Mouse (Mus musculus): ENCODE data around the gene Mrpl18. TPM values are rescaled to one million over a fixed set of nuclear protein-coding genes. Genes with fewer than 3 reads are reported as not detected.

Gene Mrpl18
- total RNA-seq (2012; rRNA removed), result 238 and 257 TPM in 2 replicates
- polyA plus RNA-seq (2012; ENCODE audit: insufficient read depth in 1 of 2, insufficient read length in 2 of 2, low read depth in 1 of 2, low replicate concordance in 2 of 2, missing spikeins in 1 of 2), result 100 to 1,000 TPM in 1 of 2 experiments, not detected in 1; 202 TPM

- Histone ChIP-seq H3K4me1 (ENCODE audit: control insufficient read depth in 1 of 2, insufficient read depth in 2 of 2, low read length in 2 of 2) (peaks cover 0 to 6% of the 10 kb centered on the region in 2 experiments; a peak in 2 of 4 replicates), H3K9me3 (replicated peaks; ENCODE audit: insufficient read depth, low read length) (no peaks in the 10 kb centered on the region), H3K4me3 (ENCODE audit: control insufficient read depth in 1 of 2, insufficient read depth in 1 of 2, low read depth in 2 of 2, low read length in 2 of 2) (peak within 1 kb of the TSS; percentile 65 to 97), H3K36me3 (ENCODE audit: control insufficient read depth in 1 of 2, insufficient read depth in 2 of 2, low read length in 2 of 2) (peaks cover 36 to 38% of the 10 kb centered on the region in 2 experiments), H3K27me3 (ENCODE audit: control insufficient read depth in 1 of 2, insufficient read depth in 2 of 2, low read length in 2 of 2) (no peaks in the 10 kb centered on the region), H3K79me2 (ENCODE audit: control insufficient read depth, insufficient read depth, low read length, poor library complexity) (peaks cover 41% of the 10 kb centered on the region), H3K27ac (ENCODE audit: control insufficient read depth, low read depth, low read length) (peak within 1 kb of the TSS; percentile 92), H3K9ac (ENCODE audit: control insufficient read depth, low read depth, low read length, poor library complexity, severe bottlenecking) (peak within 1 kb of the TSS; percentile 93)
- DNase-seq (ENCODE audit: low read depth, low spot score), result peak; percentile 99
- TF ChIP-seq RCOR1 (IDR thresholded peaks at IDR 0.05; ENCODE audit: low read depth, low read length) (no peak), NELFE (IDR thresholded peaks at IDR 0.05; ENCODE audit: low read depth, low read length) (peak; percentile 92), ELF1 (IDR thresholded peaks at IDR 0.05; ENCODE audit: low read depth, low read length) (peak; percentile 95), MAZ (IDR thresholded peaks at IDR 0.05; ENCODE audit: low read depth, low read length) (peak; percentile 50; the same call in 1 of the 2 replicates), CHD1 (IDR thresholded peaks at IDR 0.05; ENCODE audit: low read depth, low read length) (peak; percentile 26; the same call in 1 of the 2 replicates), POLR2AphosphoS5 (IDR thresholded peaks at IDR 0.05; ENCODE audit: borderline replicate concordance, low read depth, low read length) (peak; percentile 61; the same call in 1 of the 2 replicates), POLR2A (IDR thresholded peaks at IDR 0.05; ENCODE audit: control insufficient read depth in 1 of 2, insufficient read depth in 1 of 2, low read depth in 1 of 2, low read length in 2 of 2, poor library complexity in 1 of 2) (peak; percentile 89 to 93; a peak in 3 of 4 replicates), EP300 (IDR thresholded peaks at IDR 0.05; ENCODE audit: low read depth in 1 of 2, low read length in 2 of 2) (peak in 1 of 2 experiments; percentile 37; a peak in 2 of 4 replicates), E2F4 (IDR thresholded peaks at IDR 0.05; ENCODE audit: borderline replicate concordance, low read depth, low read length) (peak; percentile 98), CHD2 (IDR thresholded peaks at IDR 0.05; ENCODE audit: low read length) (peak; percentile 66; the same call in 1 of the 2 replicates), POLR2AphosphoS2 (IDR thresholded peaks at IDR 0.05; ENCODE audit: low read length) (peak; percentile 95), NRF1 (IDR thresholded peaks at IDR 0.05; ENCODE audit: insufficient read depth, low read depth, low read length, poor library complexity, severe bottlenecking) (peak; percentile 56; the same call in 1 of the 2 replicates), UBTF (IDR thresholded peaks at IDR 0.05; ENCODE audit: borderline replicate concordance, insufficient read depth, low read depth, low read length) (no peak; the same call in 1 of the 2 replicates), TBP (IDR thresholded peaks at IDR 0.05; ENCODE audit: low read depth, low read length) (peak; percentile 81), MYB (IDR thresholded peaks at IDR 0.05; ENCODE audit: low read depth, low read length) (peak; percentile 92), HCFC1 (IDR thresholded peaks at IDR 0.05; ENCODE audit: low read depth, low read length) (peak; percentile 91), TCF12 (IDR thresholded peaks at IDR 0.05; ENCODE audit: low read depth, low read length) (0 out of 2 replicates have a peak, but pooled peaks have one; percentile 48), ZMIZ1 (IDR thresholded peaks at IDR 0.05; ENCODE audit: low read depth, low read length) (peak; percentile 73; the same call in 1 of the 2 replicates), ZKSCAN1 (IDR thresholded peaks at IDR 0.05; ENCODE audit: low read depth, low read length) (no peak), KAT2A (conservative IDR thresholded peaks at IDR 0.05; ENCODE audit: low read depth, low read length) (peak; percentile 83), MXI1 (IDR thresholded peaks at IDR 0.05; ENCODE audit: low read depth, low read length) (peak; percentile 69; the same call in 1 of the 2 replicates), MAX (IDR thresholded peaks at IDR 0.05; ENCODE audit: low read length) (peak; percentile 90), MEF2A (IDR thresholded peaks at IDR 0.05; ENCODE audit: extremely low read depth, insufficient replicate concordance, low read depth, low read length, poor library complexity, severe bottlenecking) (no peak), ETS1 (IDR thresholded peaks at IDR 0.05; ENCODE audit: low read depth, low read length) (peak; percentile 20; the same call in 1 of the 2 replicates), ZNF384 (IDR thresholded peaks at IDR 0.05; ENCODE audit: low read depth, low read length) (no peak), MYC (IDR thresholded peaks at IDR 0.05; ENCODE audit: low read depth, low read length) (peak; percentile 87; the same call in 1 of the 2 replicates), GATA1 (IDR thresholded peaks at IDR 0.05; ENCODE audit: low read depth, low read length) (no peak)
Measured at GRCm38 (mm10) chr17:12915881-12916583, at the start of gene Mrpl18. Mrpl18 (minus strand) TSS chr17:12916345.

All from MEL (cell line).